ENCODE assay signal across 8 mouse cellular contexts in the genomic region with DNA sequence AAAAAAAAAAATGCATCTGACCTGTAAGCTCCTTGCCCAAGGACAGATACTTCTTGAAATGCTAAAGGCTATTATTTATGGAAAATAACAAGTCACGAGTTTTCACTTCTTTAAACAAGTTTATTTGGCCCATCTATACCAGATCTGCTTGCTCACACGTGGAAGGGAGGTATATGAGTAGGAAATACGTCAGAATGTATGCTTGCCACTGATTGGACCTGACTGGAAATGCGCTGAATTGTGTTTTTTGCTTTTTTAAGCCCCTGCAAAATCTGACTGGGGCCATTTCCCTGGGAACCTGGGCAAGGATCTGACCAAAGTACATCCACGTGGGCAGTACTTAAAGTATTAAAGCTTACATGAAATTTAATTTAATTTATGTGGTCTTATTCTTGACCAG. TPM values are rescaled to one million over a fixed set of nuclear protein-coding genes. Genes with fewer than 3 reads are reported as not detected.
DNase-seq lines count a peak whose midpoint lies in the region; ATAC-seq lines count a peak whose summit lies in the region.

No protein-coding gene starts in this region.

- ATAC-seq in kidney, embryonic 16.5 days (ENCODE audit: low FRiP score, low TSS enrichment) = no peak
- no peak for ATAC-seq in embryonic facial prominence, embryonic 11.5 days (replicated peaks; ENCODE audit: insufficient number of reproducible peaks, low FRiP score, low TSS enrichment, low read depth)
- no peak for ATAC-seq in hindbrain, embryonic 15.5 days (ENCODE audit: low FRiP score, low read depth)
- ATAC-seq in midbrain, embryonic 16.5 days = no peak
- no peak for ATAC-seq in inflammation-experienced regulatory T-cells, adult 6 months

- no peak for DNase-seq in kidney, postnatal 10 days
- DNase-seq in embryonic facial prominence, embryonic 11.5 days (ENCODE audit: low spot score) = no peak
- DNase-seq in thymus, postnatal 0 days (ENCODE audit: low spot score) = no peak
- no peak for DNase-seq in left cerebral cortex, adult 18-20 months (ENCODE audit: low spot score in 2 of 2)

- H3K4me3 ChIP-seq in kidney, embryonic 16.5 days (ENCODE audit: low read length) = peak overlapping the region; percentile 82; the same call in 1 of the 2 replicates
- peak overlapping the region; percentile 76; the same call in 1 of the 2 replicates for H3K4me3 ChIP-seq in embryonic facial prominence, embryonic 11.5 days (ENCODE audit: low read depth, low read length)
- H3K4me3 ChIP-seq in hindbrain, embryonic 15.5 days = peak overlapping the region; percentile 93
- H3K4me3 ChIP-seq in midbrain, embryonic 16.5 days (ENCODE audit: low read depth, low read length) = peak overlapping the region; percentile 79; the same call in 1 of the 2 replicates

- H3K27me3 ChIP-seq in kidney, embryonic 16.5 days (ENCODE audit: insufficient read depth, low read length) = no peaks in the 10 kb centered on the region
- H3K27me3 ChIP-seq in embryonic facial prominence, embryonic 11.5 days (ENCODE audit: control insufficient read depth, insufficient read depth, low read length) = no peaks in the 10 kb centered on the region
- H3K27me3 ChIP-seq in hindbrain, embryonic 15.5 days = no peaks in the 10 kb centered on the region
- no peaks in the 10 kb centered on the region for H3K27me3 ChIP-seq in midbrain, embryonic 16.5 days (ENCODE audit: control insufficient read depth, insufficient read depth, low read depth, low read length)

- H3K9me3 ChIP-seq in kidney, embryonic 16.5 days (ENCODE audit: low read length) = no peaks in the 10 kb centered on the region
- H3K9me3 ChIP-seq in embryonic facial prominence, embryonic 11.5 days (replicated peaks; ENCODE audit: control insufficient read depth, low read length) = no peaks in the 10 kb centered on the region
- H3K9me3 ChIP-seq in hindbrain, embryonic 15.5 days = no peaks in the 10 kb centered on the region
- no peaks in the 10 kb centered on the region for H3K9me3 ChIP-seq in midbrain, embryonic 16.5 days (replicated peaks; ENCODE audit: control insufficient read depth, low read length, poor library complexity, severe bottlenecking)

- no peaks in the 10 kb centered on the region for H3K36me3 ChIP-seq in kidney, embryonic 16.5 days (ENCODE audit: insufficient read depth, low read length)
- H3K36me3 ChIP-seq in embryonic facial prominence, embryonic 11.5 days (replicated peaks; ENCODE audit: control insufficient read depth, insufficient read depth, low read depth, low read length) = no peaks in the 10 kb centered on the region
- H3K36me3 ChIP-seq in hindbrain, embryonic 15.5 days = no peaks in the 10 kb centered on the region
- no peaks in the 10 kb centered on the region for H3K36me3 ChIP-seq in midbrain, embryonic 16.5 days (ENCODE audit: control insufficient read depth, insufficient read depth, low read length)

- H3K4me1 ChIP-seq in kidney, embryonic 16.5 days (ENCODE audit: insufficient read depth, low read length) = peaks cover 11% of the 10 kb centered on the region
- H3K4me1 ChIP-seq in embryonic facial prominence, embryonic 11.5 days (ENCODE audit: control insufficient read depth, insufficient read depth, low read length) = no peaks in the 10 kb centered on the region
- peaks cover 13% of the 10 kb centered on the region for H3K4me1 ChIP-seq in hindbrain, embryonic 15.5 days (replicated peaks)
- H3K4me1 ChIP-seq in midbrain, embryonic 16.5 days (ENCODE audit: control insufficient read depth, insufficient read depth, low read length) = peaks cover 12% of the 10 kb centered on the region

- H3K9ac ChIP-seq in kidney, embryonic 16.5 days (replicated peaks; ENCODE audit: low read length) = no peak overlapping the region
- H3K9ac ChIP-seq in embryonic facial prominence, embryonic 11.5 days (replicated peaks; ENCODE audit: low read length) = no peak overlapping the region
- H3K9ac ChIP-seq in hindbrain, embryonic 15.5 days = no peak overlapping the region
- peak overlapping the region; percentile 67; the same call in 1 of the 2 replicates for H3K9ac ChIP-seq in midbrain, embryonic 16.5 days (ENCODE audit: low read depth, low read length)

- 52% methylated on average over 5 of the region's 5 CpGs for WGBS in kidney, embryonic 16.5 days
- WGBS in embryonic facial prominence, embryonic 11.5 days = 44% methylated on average over 5 of the region's 5 CpGs
- WGBS in hindbrain, embryonic 15.5 days = 53% methylated on average over 5 of the region's 5 CpGs
- WGBS in midbrain, embryonic 16.5 days = 57% methylated on average over 5 of the region's 5 CpGs

- H3K27ac ChIP-seq in kidney, embryonic 16.5 days (ENCODE audit: low read length) = no peak overlapping the region
- H3K27ac ChIP-seq in embryonic facial prominence, embryonic 11.5 days (replicated peaks; ENCODE audit: low read depth, low read length) = no peak overlapping the region
- no peak overlapping the region for H3K27ac ChIP-seq in hindbrain, embryonic 15.5 days (replicated peaks)
- H3K27ac ChIP-seq in midbrain, embryonic 16.5 days (ENCODE audit: low read length) = no peak overlapping the region

- H3K4me2 ChIP-seq in kidney, embryonic 16.5 days (replicated peaks; ENCODE audit: low read depth, low read length) = peak overlapping the region; percentile 76
- H3K4me2 ChIP-seq in embryonic facial prominence, embryonic 11.5 days (ENCODE audit: low read depth, low read length) = peak overlapping the region; percentile 79
- peak overlapping the region; percentile 96 for H3K4me2 ChIP-seq in hindbrain, embryonic 15.5 days
- peak overlapping the region; percentile 81 for H3K4me2 ChIP-seq in midbrain, embryonic 16.5 days (ENCODE audit: low read length)

RNA-seq across cellular contexts. Expression of a gene that starts 0.8 kb away (rescaled TPM):
- 8.9 and 11.5 TPM in 2 replicates for polyA plus RNA-seq in kidney, embryonic 16.5 days (2015; fragmentation: Nextera tagmentation; extraction: Ambion mirVana)
- 8.4 and 8.7 TPM in 2 replicates for polyA plus RNA-seq in embryonic facial prominence, embryonic 11.5 days (2014; fragmentation: Nextera tagmentation; extraction: Ambion mirVana)
- 9.4 and 10.4 TPM in 2 replicates for polyA plus RNA-seq in hindbrain, embryonic 15.5 days (2015; fragmentation: Nextera tagmentation; extraction: Ambion mirVana)
- polyA plus RNA-seq in midbrain, embryonic 16.5 days (2015; fragmentation: Nextera tagmentation; extraction: Ambion mirVana) = 8.2 and 12.4 TPM in 2 replicates
- 7.4 and 7.8 TPM in 2 replicates for polyA plus RNA-seq in thymus, postnatal 0 days (2015; fragmentation: Nextera tagmentation; extraction: Ambion mirVana)
- polyA plus RNA-seq in inflammation-experienced regulatory T-cells, adult 6 months (2017; shearing (Covaris generic)) = 1 to 10 TPM; 8.0 to 9.5 (median 8.3) TPM
- total RNA-seq in left cerebral cortex, adult 18-20 months (2021) = 10 to 100 TPM; 49.2 to 53.6 TPM

RNA-seq across cellular contexts. Expression of a gene that starts 14.3 kb away (rescaled TPM):
- 2.4 and 3.6 TPM in 2 replicates for polyA plus RNA-seq in kidney, embryonic 16.5 days (2015; fragmentation: Nextera tagmentation; extraction: Ambion mirVana)
- polyA plus RNA-seq in embryonic facial prominence, embryonic 11.5 days (2014; fragmentation: Nextera tagmentation; extraction: Ambion mirVana) = 0.33 and 0.70 TPM in 2 replicates
- polyA plus RNA-seq in hindbrain, embryonic 15.5 days (2015; fragmentation: Nextera tagmentation; extraction: Ambion mirVana) = 7.0 and 7.4 TPM in 2 replicates
- polyA plus RNA-seq in midbrain, embryonic 16.5 days (2015; fragmentation: Nextera tagmentation; extraction: Ambion mirVana) = 4.3 and 6.0 TPM in 2 replicates
- 6.8 and 6.9 TPM in 2 replicates for polyA plus RNA-seq in thymus, postnatal 0 days (2015; fragmentation: Nextera tagmentation; extraction: Ambion mirVana)
- under 1 TPM in 1 of 3 experiments, not detected in 2; 0.18 TPM for polyA plus RNA-seq in inflammation-experienced regulatory T-cells, adult 6 months (2017; shearing (Covaris generic))
- total RNA-seq in left cerebral cortex, adult 18-20 months (2021) = 10 to 100 TPM; 58.5 to 60.4 TPM

RNA-seq across cellular contexts. Expression of a gene that starts 31.4 kb away (rescaled TPM):
- 40.6 and 40.8 TPM in 2 replicates for polyA plus RNA-seq in kidney, embryonic 16.5 days (2015; fragmentation: Nextera tagmentation; extraction: Ambion mirVana)
- 31.1 and 36.6 TPM in 2 replicates for polyA plus RNA-seq in embryonic facial prominence, embryonic 11.5 days (2014; fragmentation: Nextera tagmentation; extraction: Ambion mirVana)
- 61.3 and 63.6 TPM in 2 replicates for polyA plus RNA-seq in hindbrain, embryonic 15.5 days (2015; fragmentation: Nextera tagmentation; extraction: Ambion mirVana)
- 60.6 and 62.5 TPM in 2 replicates for polyA plus RNA-seq in midbrain, embryonic 16.5 days (2015; fragmentation: Nextera tagmentation; extraction: Ambion mirVana)
- 45.5 and 51.7 TPM in 2 replicates for polyA plus RNA-seq in thymus, postnatal 0 days (2015; fragmentation: Nextera tagmentation; extraction: Ambion mirVana)
- 10 to 100 TPM; 15.2 to 27.0 (median 25.9) TPM for polyA plus RNA-seq in inflammation-experienced regulatory T-cells, adult 6 months (2017; shearing (Covaris generic))
- total RNA-seq in left cerebral cortex, adult 18-20 months (2021) = 10 to 100 TPM; 36.4 to 36.6 TPM

RNA-seq across cellular contexts. Expression of a gene that starts 32.3 kb away (rescaled TPM):
- polyA plus RNA-seq in kidney, embryonic 16.5 days (2015; fragmentation: Nextera tagmentation; extraction: Ambion mirVana) = 5.6 and 5.7 TPM in 2 replicates
- 3.6 and 4.9 TPM in 2 replicates for polyA plus RNA-seq in embryonic facial prominence, embryonic 11.5 days (2014; fragmentation: Nextera tagmentation; extraction: Ambion mirVana)
- 11.4 and 12.1 TPM in 2 replicates for polyA plus RNA-seq in hindbrain, embryonic 15.5 days (2015; fragmentation: Nextera tagmentation; extraction: Ambion mirVana)
- polyA plus RNA-seq in midbrain, embryonic 16.5 days (2015; fragmentation: Nextera tagmentation; extraction: Ambion mirVana) = 16.0 and 17.6 TPM in 2 replicates
- 0.64 and 1.0 TPM in 2 replicates for polyA plus RNA-seq in thymus, postnatal 0 days (2015; fragmentation: Nextera tagmentation; extraction: Ambion mirVana)
- polyA plus RNA-seq in inflammation-experienced regulatory T-cells, adult 6 months (2017; shearing (Covaris generic)) = under 1 TPM in 1 of 3 experiments, not detected in 2; 0.42 TPM
- 10 to 100 TPM; 42.4 to 51.4 TPM for total RNA-seq in left cerebral cortex, adult 18-20 months (2021)
